Comparison of ENCODE assay signal across 17 mouse cellular contexts in the genomic region with DNA sequence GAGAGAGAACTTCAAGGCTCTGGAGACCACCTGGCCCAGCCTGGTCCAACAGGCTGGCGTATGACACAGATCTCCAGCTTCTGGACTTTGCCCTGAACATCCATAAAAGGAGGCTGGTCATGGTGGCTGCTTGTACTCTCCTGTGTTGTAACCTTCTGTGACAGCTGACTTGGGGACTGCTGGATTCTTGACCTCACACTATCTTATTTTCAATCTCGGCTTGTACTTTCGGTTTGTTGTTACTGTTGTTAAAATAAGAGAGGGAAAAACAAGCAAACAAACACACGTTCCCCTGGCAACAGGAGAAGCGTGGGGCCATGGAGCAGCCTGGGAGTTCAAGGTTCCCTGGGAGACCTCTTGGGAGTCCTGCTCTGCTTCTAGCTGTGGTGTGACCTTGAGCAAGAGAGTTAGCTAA. TPM values are rescaled to one million over a fixed set of nuclear protein-coding genes. Genes with fewer than 3 reads are reported as not detected.
DNase-seq lines count a peak whose midpoint lies in the region; ATAC-seq and TF ChIP-seq lines count a peak whose summit lies in the region.
"Had no signal": no experiment of that assay in that cellular context is flagged by ENCODE, and none has a peak within 500 bp of the region (broad histone marks: within the 10 kb centered on the region; RNA-seq: fewer than 3 reads in every experiment).

No protein-coding gene starts in this region.

- WGBS in kidney, embryonic 15.5 days: 70% methylated on average over 5 of the region's 5 CpGs

- peaks cover 81% of the 10 kb centered on the region for H3K4me1 ChIP-seq in kidney, embryonic 15.5 days
- H3K4me1 ChIP-seq: hindbrain, embryonic 15.5 days had no signal

- H3K4me3 ChIP-seq in kidney, embryonic 15.5 days (replicated peaks): no peak overlapping the region
- H3K4me3 ChIP-seq in myocyte: no peak overlapping the region
- H3K4me3 ChIP-seq: heart, adult 2 months; hindbrain, embryonic 15.5 days; layer of hippocampus, adult 2 months had no signal

- no peak for TF ChIP-seq POLR2A in myocyte (IDR thresholded peaks at IDR 0.05; ENCODE audit: insufficient read length, low read depth)

- H3K4me2 ChIP-seq in kidney, embryonic 15.5 days: no peak overlapping the region
- peak overlapping the region; percentile 16 for H3K4me2 ChIP-seq in myocyte (ENCODE audit: low read depth)
- H3K4me2 ChIP-seq: hindbrain, embryonic 15.5 days; midbrain, embryonic 11.5 days had no signal

- ATAC-seq in CD4-positive, CD25-positive, alpha-beta regulatory T cell, adult 4 months: no peak
- no peak for ATAC-seq in kidney, embryonic 15.5 days (replicated peaks; ENCODE audit: low FRiP score)
- ATAC-seq: Patski had no signal

- DNase-seq in CD4-positive, CD25-positive, alpha-beta regulatory T cell, adult 2 months (ENCODE audit: low read depth, low spot score): peak; percentile 46
- DNase-seq in induced T-regulatory cell, adult 2 months (ENCODE audit: low read depth): peak; percentile 89
- DNase-seq in embryo, embryonic 10.5 days (ENCODE audit: low spot score): no peak
- no peak for DNase-seq in cerebellum, postnatal 14 days
- DNase-seq in cerebellum, postnatal 4 days (ENCODE audit: low spot score in 2 of 2): no peak
- DNase-seq: cerebellum, postnatal 25 days; gastrocnemius, postnatal 10 days; heart, adult 2 months; lung, postnatal 4 days; thymus, adult 18-20 months had no signal

- no peaks in the 10 kb centered on the region for H3K9me3 ChIP-seq in kidney, embryonic 15.5 days (replicated peaks)
- H3K9me3 ChIP-seq: hindbrain, embryonic 15.5 days had no signal

- peak overlapping the region; percentile 33; the same call in 1 of the 2 replicates for H3K27ac ChIP-seq in kidney, embryonic 15.5 days
- H3K27ac ChIP-seq: heart, adult 2 months; hindbrain, embryonic 15.5 days; layer of hippocampus, adult 2 months had no signal

- H3K79me2 ChIP-seq in myocyte (ENCODE audit: control insufficient read depth, insufficient read depth): peaks cover 69% of the 10 kb centered on the region

- H3K9ac ChIP-seq in kidney, embryonic 15.5 days: no peak overlapping the region
- H3K9ac ChIP-seq: hindbrain, embryonic 15.5 days had no signal

- peaks cover 3% of the 10 kb centered on the region; the same call in 1 of the 2 replicates for H3K27me3 ChIP-seq in kidney, embryonic 15.5 days
- H3K27me3 ChIP-seq in myocyte (ENCODE audit: control insufficient read depth, insufficient read depth, insufficient read length): no peaks in the 10 kb centered on the region
- H3K27me3 ChIP-seq: hindbrain, embryonic 15.5 days; Patski had no signal

- no peaks in the 10 kb centered on the region for H3K36me3 ChIP-seq in kidney, embryonic 15.5 days
- H3K36me3 ChIP-seq in myocyte (ENCODE audit: control insufficient read depth, insufficient read depth): peaks cover 21% of the 10 kb centered on the region
- H3K36me3 ChIP-seq: hindbrain, embryonic 15.5 days had no signal

- H3ac ChIP-seq in myocyte (ENCODE audit: control insufficient read depth, insufficient read length): no peak overlapping the region

TF ChIP-seq in myocyte, 11 proteins besides CTCF, POLR2A, EP300 and RAD21:
- no peak for TF ChIP-seq REST (IDR thresholded peaks at IDR 0.05; ENCODE audit: insufficient read depth, insufficient read length)
- no peak for TF ChIP-seq MYOG (IDR thresholded peaks at IDR 0.05; ENCODE audit: control insufficient read depth in 1 of 3, insufficient read depth in 1 of 3, insufficient read length in 2 of 3, low read depth in 2 of 3)
TF ChIP-seq in myocyte: peak in this region for 0.

RNA-seq across cellular contexts. Expression of a gene that starts 17.7 kb away (rescaled TPM):
- 1,000 to 10,000 TPM in 1 of 2 experiments, 100 to 1,000 TPM in 1; 432 to 1,042 TPM for polyA plus RNA-seq in CD4-positive, CD25-positive, alpha-beta regulatory T cell, adult 4 months (2017; shearing (Covaris generic))
- 47.8 and 49.4 TPM in 2 replicates for polyA plus RNA-seq in kidney, embryonic 15.5 days (2015; fragmentation: Nextera tagmentation; extraction: Ambion mirVana)
- polyA plus RNA-seq in myocyte (2012; fragmentation: generic; extraction: Trizol): 411 TPM

Comparison
In these comparisons a context has a peak if more than half of its experiments do, and no peak if none do; other contexts are left out.
1. DNase-seq: peak in CD4-positive, CD25-positive, alpha-beta regulatory T cell, adult 2 months (single experiment) and induced T-regulatory cell, adult 2 months (single experiment); none in embryo, embryonic 10.5 days (single experiment), cerebellum, postnatal 14 days (0 of 2) and cerebellum, postnatal 4 days (0 of 2).